Mouse (Mus musculus) embryonic fibroblast, embryonic 13.5 days (primary cell): ENCODE data around the gene Plvap.

Experiments
- CTCF ChIP-seq: IDR thresholded peaks from 2 replicates; pipeline ENCODE4 v1.5.1; 2011; ENCODE audit warnings: mild to moderate bottlenecking, control low read depth, low read length, moderate library complexity, borderline replicate concordance; ENCODE audit not compliant: insufficient read depth
- POLR2A ChIP-seq: IDR thresholded peaks from 2 replicates; pipeline ENCODE4 v1.6.1; 2011; ENCODE audit warnings: low read depth, mild to moderate bottlenecking, control low read depth, low read length, moderate library complexity

GRCm38 (mm10) chr8:71464513-71465500 lies 46.7 kb downstream of the Plvap start, which contains the start of gene Mrpl34:
- TF ChIP-seq CTCF (peak; percentile 68), POLR2A (peak; percentile 80)
